Mouse (Mus musculus): ENCODE measurements at regions not wholly inside any gene's neighbourhood (a gene's known extent, or its start where the extent isn't known, plus 50 kb on each side); places are given as distances from the start of the nearest gene placed in this dataset.

GRCm38 (mm10) chr6:36286664-36287063 is 101.2 kb upstream of the Chrm2 start:
- ATAC-seq (replicated peaks; ENCODE audit: poor library complexity, severe bottlenecking) = peak; percentile 99

- no peak for ATAC-seq (replicated peaks; ENCODE audit: poor library complexity, severe bottlenecking)
Observed at GRCm38 (mm10) chr6:36313586-36313985, 74.3 kb upstream of the Chrm2 start.

Data from granulocyte monocyte progenitor cell, adult 5-6 weeks (primary cell).